Mouse (Mus musculus) embryonic facial prominence, embryonic 12.5 days (tissue): ENCODE measurements at regions not wholly inside any gene's neighbourhood (a gene's known extent, or its start where the extent isn't known, plus 50 kb on each side); places are given as distances from the start of the nearest gene placed in this dataset.

Experiments
- ATAC-seq: fragments of 200-750 bp; cut with Nextera tagmentation; 2 replicates; pipeline ENCODE4 v1.8.0; 2017; ENCODE audit not compliant: insufficient number of reproducible peaks, insufficient read depth, low FRiP score, low TSS enrichment
- H3K27ac ChIP-seq: fragments of 300-500 bp; sonication (generic); 2 replicates; pipeline ENCODE4 v1.5.1; 2016; ENCODE audit warnings: mild to moderate bottlenecking
- H3K27me3 ChIP-seq: fragments of 300-500 bp; sonication (generic); 2 replicates; pipeline ENCODE4 v1.6.1; 2016; ENCODE audit warnings: mild to moderate bottlenecking, moderate library complexity
- H3K36me3 ChIP-seq: fragments of 300-500 bp; sonication (generic); 2 replicates; pipeline ENCODE4 v1.6.1; 2016; ENCODE audit warnings: mild to moderate bottlenecking
- H3K4me1 ChIP-seq: fragments of 300-500 bp; sonication (generic); 2 replicates; pipeline ENCODE4 v1.6.1; 2016
- H3K4me2 ChIP-seq: fragments of 300-500 bp; sonication (generic); replicated peaks from 2 replicates; pipeline ENCODE4 v1.6.1; 2016; ENCODE audit warnings: mild to moderate bottlenecking, moderate library complexity
- H3K4me3 ChIP-seq: fragments of 300-500 bp; sonication (generic); 2 replicates; pipeline ENCODE4 v1.5.1; 2016; ENCODE audit warnings: mild to moderate bottlenecking
- H3K9ac ChIP-seq: fragments of 300-500 bp; sonication (generic); 2 replicates; pipeline ENCODE4 v1.6.1; 2016; ENCODE audit warnings: mild to moderate bottlenecking, moderate library complexity
- H3K9me3 ChIP-seq: fragments of 300-500 bp; sonication (generic); 2 replicates; pipeline ENCODE4 v1.6.1; 2016; ENCODE audit warnings: mild to moderate bottlenecking, moderate library complexity
- WGBS: fragments of 180-500 bp; shearing (Covaris S2); methylation state at CpG from one replicate; pipeline ENCODE4 v1.1.7; 2016; 5-methylcytosine and 5-hydroxymethylcytosine counted together

GRCm38 (mm10) chr8:11909146-11909545 lies 68.9 kb downstream of the Tex29 start:
- WGBS: 71% methylated on average over 3 of the region's 3 CpGs

GRCm38 (mm10) chr8:11911639-11912450 lies 71.6 kb downstream of the Tex29 start:
- H3K27ac ChIP-seq: no peak overlapping the region
- no peak overlapping the region for H3K4me2 ChIP-seq
- no peak for ATAC-seq
- no peaks in the 10 kb centered on the region for H3K9me3 ChIP-seq
- 72% methylated on average over 18 of the region's 18 CpGs for WGBS
- H3K9ac ChIP-seq: no peak overlapping the region
- no peaks in the 10 kb centered on the region for H3K27me3 ChIP-seq
- H3K4me1 ChIP-seq: peaks cover 27% of the 10 kb centered on the region
- H3K4me3 ChIP-seq: no peak overlapping the region
- no peaks in the 10 kb centered on the region for H3K36me3 ChIP-seq

More at GRCm38 (mm10) chr8:11909146-11909545, 68.9 kb downstream of the Tex29 start:
- peaks cover 13% of the 10 kb centered on the region for H3K4me1 ChIP-seq
- H3K9ac ChIP-seq: no peak overlapping the region
- H3K4me3 ChIP-seq: no peak overlapping the region
- ATAC-seq: no peak
- no peaks in the 10 kb centered on the region for H3K9me3 ChIP-seq
- H3K36me3 ChIP-seq: no peaks in the 10 kb centered on the region
- no peak overlapping the region for H3K27ac ChIP-seq
- no peaks in the 10 kb centered on the region for H3K27me3 ChIP-seq
- H3K4me2 ChIP-seq: no peak overlapping the region

GRCm38 (mm10) chr8:11912451-11913128 lies 72.3 kb downstream of the Tex29 start:
- Histone ChIP-seq H3K9ac (no peak overlapping the region), H3K4me2 (no peak overlapping the region)

GRCm38 (mm10) chr8:11913129-11913900 lies 73.0 kb downstream of the Tex29 start:
- H3K27ac ChIP-seq: no peak overlapping the region
- no peak for ATAC-seq
- no peaks in the 10 kb centered on the region for H3K36me3 ChIP-seq
- H3K9ac ChIP-seq: no peak overlapping the region
- no peak overlapping the region for H3K4me3 ChIP-seq
- no peak overlapping the region for H3K4me2 ChIP-seq
- WGBS: 49% methylated on average over 12 of the region's 12 CpGs
- H3K27me3 ChIP-seq: no peaks in the 10 kb centered on the region
- no peaks in the 10 kb centered on the region for H3K9me3 ChIP-seq
- peaks cover 27% of the 10 kb centered on the region for H3K4me1 ChIP-seq

More at GRCm38 (mm10) chr8:11912451-11913128, 72.3 kb downstream of the Tex29 start:
- 68% methylated on average over 17 of the region's 17 CpGs for WGBS
- ATAC-seq: no peak
- Histone ChIP-seq H3K4me1 (peaks cover 27% of the 10 kb centered on the region), H3K27ac (no peak overlapping the region), H3K36me3 (no peaks in the 10 kb centered on the region), H3K27me3 (no peaks in the 10 kb centered on the region), H3K4me3 (no peak overlapping the region), H3K9me3 (no peaks in the 10 kb centered on the region)

- Histone ChIP-seq H3K9ac (no peak overlapping the region), H3K27ac (peak overlapping the region; percentile 47; the same call in 1 of the 2 replicates), H3K4me2 (peak overlapping the region; percentile 43), H3K4me1 (peaks cover 27% of the 10 kb centered on the region), H3K36me3 (no peaks in the 10 kb centered on the region), H3K9me3 (no peaks in the 10 kb centered on the region), H3K4me3 (no peak overlapping the region), H3K27me3 (no peaks in the 10 kb centered on the region)
- WGBS: 34% methylated on average over 7 of the region's 7 CpGs
- no peak for ATAC-seq
Observed at GRCm38 (mm10) chr8:11914131-11914530, 73.9 kb downstream of the Tex29 start.

- Histone ChIP-seq H3K36me3 (no peaks in the 10 kb centered on the region), H3K4me3 (no peak overlapping the region), H3K27me3 (no peaks in the 10 kb centered on the region), H3K9me3 (no peaks in the 10 kb centered on the region), H3K9ac (0 out of 2 replicates have a peak overlapping the region, but pooled peaks have one; percentile 15), H3K4me1 (peaks cover 27% of the 10 kb centered on the region), H3K27ac (0 out of 2 replicates have a peak overlapping the region, but pooled peaks have one; percentile 47), H3K4me2 (peak overlapping the region; percentile 43)
- WGBS: 40% methylated on average over 19 of the region's 19 CpGs
- no peak for ATAC-seq
Observed at GRCm38 (mm10) chr8:11914681-11915474, 74.6 kb downstream of the Tex29 start.

- ATAC-seq: no peak
- 90% methylated on average over 11 of the region's 11 CpGs for WGBS
- H3K36me3 ChIP-seq: no peaks in the 10 kb centered on the region
- H3K27me3 ChIP-seq: no peaks in the 10 kb centered on the region
- no peak overlapping the region for H3K4me3 ChIP-seq
- H3K9me3 ChIP-seq: no peaks in the 10 kb centered on the region
- peaks cover 27% of the 10 kb centered on the region for H3K4me1 ChIP-seq
- no peak overlapping the region for H3K9ac ChIP-seq
- no peak overlapping the region for H3K4me2 ChIP-seq
- H3K27ac ChIP-seq: no peak overlapping the region
Observed at GRCm38 (mm10) chr8:11915721-11916120, 75.4 kb downstream of the Tex29 start.

GRCm38 (mm10) chr8:11919876-11920275 lies 79.6 kb downstream of the Tex29 start:
- Histone ChIP-seq H3K27me3 (no peaks in the 10 kb centered on the region), H3K4me2 (no peak overlapping the region), H3K9me3 (no peaks in the 10 kb centered on the region), H3K9ac (no peak overlapping the region), H3K4me1 (peaks cover 9% of the 10 kb centered on the region), H3K27ac (no peak overlapping the region), H3K4me3 (no peak overlapping the region), H3K36me3 (no peaks in the 10 kb centered on the region)
- ATAC-seq: no peak
- WGBS: 83% methylated on average over 2 of the region's 2 CpGs

- Histone ChIP-seq H3K36me3 (no peaks in the 10 kb centered on the region), H3K27me3 (no peaks in the 10 kb centered on the region), H3K4me3 (no peak overlapping the region), H3K4me2 (no peak overlapping the region), H3K9me3 (no peaks in the 10 kb centered on the region), H3K27ac (no peak overlapping the region), H3K9ac (no peak overlapping the region), H3K4me1 (no peaks in the 10 kb centered on the region)
- 84% methylated on average over 7 of the region's 7 CpGs for WGBS
- no peak for ATAC-seq
Observed at GRCm38 (mm10) chr8:11923115-11923514, 82.8 kb downstream of the Tex29 start.

GRCm38 (mm10) chr8:11924165-11924564 lies 83.9 kb downstream of the Tex29 start:
- no peaks in the 10 kb centered on the region for H3K27me3 ChIP-seq
- ATAC-seq: no peak
- no peaks in the 10 kb centered on the region for H3K4me1 ChIP-seq
- no peak overlapping the region for H3K4me3 ChIP-seq
- H3K27ac ChIP-seq: no peak overlapping the region
- WGBS: 66% methylated on average over 11 of the region's 11 CpGs
- no peaks in the 10 kb centered on the region for H3K36me3 ChIP-seq
- H3K9me3 ChIP-seq: no peaks in the 10 kb centered on the region
- no peak overlapping the region for H3K9ac ChIP-seq
- no peak overlapping the region for H3K4me2 ChIP-seq

- no peak overlapping the region for H3K9ac ChIP-seq
- 30% methylated on average over 6 of the region's 6 CpGs for WGBS
- H3K27me3 ChIP-seq: no peaks in the 10 kb centered on the region
- no peak; the same call in 1 of the 2 replicates for ATAC-seq
- no peak overlapping the region for H3K4me2 ChIP-seq
- no peak overlapping the region for H3K4me3 ChIP-seq
- H3K4me1 ChIP-seq: no peaks in the 10 kb centered on the region
- H3K9me3 ChIP-seq: no peaks in the 10 kb centered on the region
- H3K27ac ChIP-seq: no peak overlapping the region
- H3K36me3 ChIP-seq: no peaks in the 10 kb centered on the region
Observed at GRCm38 (mm10) chr8:11942892-11943332, 102.6 kb downstream of the Tex29 start.
